22 mouse cellular contexts compared by ENCODE assay signal in genomic region chr5:100396753-100397152, GRCm38 (mm10).
"Had no signal": no experiment of that assay in that cellular context is flagged by ENCODE, and none has a peak within 500 bp of the region (broad histone marks: within the 10 kb centered on the region; RNA-seq: fewer than 3 reads in every experiment).

No protein-coding gene starts in this region.

- DNase-seq: heart, postnatal 10 days; heart, postnatal 14 days; heart, postnatal 36 days; heart, postnatal 4 days; kidney, adult 11 months; kidney, adult 18-20 months; kidney, adult 2 months; kidney, adult 8-10 months; kidney, adult 9 months; kidney, postnatal 10 days; kidney, postnatal 14 days; kidney, postnatal 25 days; kidney, postnatal 36 days; kidney, postnatal 4 days; layer of hippocampus, adult 9-11 months; layer of hippocampus, postnatal 36 days had no signal

- ATAC-seq: hindbrain, embryonic 16.5 days; hindbrain, postnatal 0 days; inflammation-experienced regulatory T-cells, adult 6 months; intestine, embryonic 15.5 days; intestine, embryonic 16.5 days; intestine, postnatal 0 days had no signal
